Mouse (Mus musculus): ENCODE data around the gene Mettl7b. TPM values are rescaled to one million over a fixed set of nuclear protein-coding genes. Genes with fewer than 3 reads are reported as not detected.

Gene Mettl7b
- total RNA-seq, 1 experiment: 0.58 TPM

DNA sequence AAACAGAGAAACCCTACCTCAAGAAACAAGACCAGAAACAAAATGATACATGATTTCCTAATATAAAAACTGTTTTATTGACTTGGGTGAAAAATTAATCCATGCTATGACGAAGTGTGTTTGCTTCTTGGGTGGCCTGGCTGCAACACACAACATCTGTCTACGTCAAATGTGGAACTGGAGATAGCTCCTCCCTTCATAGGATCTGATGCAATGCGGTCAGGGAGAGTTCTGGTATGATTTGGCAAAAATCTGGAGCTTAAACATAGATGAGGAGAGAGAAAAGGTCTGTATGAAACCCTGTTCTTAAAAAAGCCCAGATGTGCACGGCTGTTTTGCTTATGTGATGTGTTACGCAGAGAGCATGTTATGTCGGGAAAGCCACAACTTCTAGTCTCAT is 5.1 kb upstream of the Mettl7b start:
- Histone ChIP-seq H3K4me3 (ENCODE audit: insufficient read depth in 1 of 2, low read depth in 1 of 2, low read length in 2 of 2, poor library complexity in 1 of 2, severe bottlenecking in 1 of 2) (no peak overlapping the region), H3K9me3 (ENCODE audit: control insufficient read depth, insufficient read depth, low read depth, low read length) (no peaks in the 10 kb centered on the region), H3K4me1 (ENCODE audit: control insufficient read depth in 2 of 2, insufficient read depth in 2 of 2, low read length in 2 of 2, poor library complexity in 1 of 2) (no peaks in the 10 kb centered on the region), H3K9ac (ENCODE audit: insufficient read depth, low read depth, low read length, poor library complexity, severe bottlenecking) (no peak overlapping the region), H3K36me3 (ENCODE audit: control insufficient read depth, insufficient read depth, low read length, poor library complexity, severe bottlenecking) (no peaks in the 10 kb centered on the region), H3K27ac (ENCODE audit: insufficient read depth, low read depth, low read length, poor library complexity, severe bottlenecking) (no peak overlapping the region)
- TF ChIP-seq MAFK (IDR thresholded peaks at IDR 0.05; ENCODE audit: insufficient read depth, low read depth, low read length): no peak
- no peak for TF ChIP-seq CHD2 (IDR thresholded peaks at IDR 0.05; ENCODE audit: low read depth, low read length)
- TF ChIP-seq ZC3H11A (IDR thresholded peaks at IDR 0.05; ENCODE audit: borderline replicate concordance, low read depth, low read length): no peak
- no peak for TF ChIP-seq HCFC1 (IDR thresholded peaks at IDR 0.05; ENCODE audit: borderline replicate concordance, insufficient read depth, low read length)
- TF ChIP-seq ZNF384 (IDR thresholded peaks at IDR 0.05; ENCODE audit: low read depth, low read length): no peak
- DNase-seq (ENCODE audit: low read depth, low spot score): no peak
- in situ Hi-C loops (cut with MboI; ENCODE audit: low sequenced_read_pairs in 2 of 2, unreplicated experiment in 2 of 2): no loop called here

DNA sequence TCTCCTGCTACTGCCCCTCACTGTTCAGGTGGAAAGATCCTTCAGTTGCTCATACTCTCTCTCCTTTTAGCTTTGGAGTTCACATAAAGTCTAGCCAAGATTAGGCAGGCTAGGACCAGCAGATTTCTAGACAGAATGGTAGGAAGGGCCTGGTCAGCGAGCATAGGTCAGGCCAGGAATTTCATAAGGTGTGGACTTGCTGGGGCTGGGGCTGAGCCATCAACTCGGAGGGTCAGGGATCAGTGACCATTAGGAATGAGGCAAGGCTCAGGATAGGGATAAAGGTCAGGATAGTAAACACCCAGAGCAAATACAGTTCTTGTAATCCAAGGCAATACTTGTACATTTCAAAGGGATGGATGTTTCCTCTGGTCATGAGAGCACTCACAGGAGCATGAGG is 4.2 kb upstream of the Mettl7b start:
- no peak for TF ChIP-seq HCFC1 (IDR thresholded peaks at IDR 0.05; ENCODE audit: borderline replicate concordance, insufficient read depth, low read length)
- TF ChIP-seq CHD2 (IDR thresholded peaks at IDR 0.05; ENCODE audit: low read depth, low read length): no peak
- no peak for TF ChIP-seq ZNF384 (IDR thresholded peaks at IDR 0.05; ENCODE audit: low read depth, low read length)
- no peak for TF ChIP-seq MAFK (IDR thresholded peaks at IDR 0.05; ENCODE audit: insufficient read depth, low read depth, low read length)
- TF ChIP-seq ZC3H11A (IDR thresholded peaks at IDR 0.05; ENCODE audit: borderline replicate concordance, low read depth, low read length): no peak

DNA sequence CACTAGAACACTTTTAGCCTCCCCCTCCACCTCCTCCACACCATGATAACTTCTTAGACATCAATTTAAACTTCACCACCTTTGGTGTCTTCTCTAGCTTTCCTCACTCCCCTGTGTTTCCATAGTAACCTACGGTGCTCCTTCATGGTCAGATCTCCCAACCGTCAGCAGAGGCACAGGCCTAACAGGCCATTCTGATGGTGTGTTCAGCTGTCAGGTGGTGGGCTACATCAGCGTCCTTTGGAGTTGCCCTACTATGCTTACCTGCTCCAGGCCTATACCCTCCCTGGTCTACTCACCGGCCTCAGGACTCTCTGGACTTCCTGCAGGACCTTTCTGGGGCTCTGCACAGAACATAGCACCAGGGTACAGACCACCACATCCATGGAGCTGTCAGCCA is 646 bp downstream of the Mettl7b start:
- no peaks in the 10 kb centered on the region for H3K36me3 ChIP-seq (ENCODE audit: control insufficient read depth, insufficient read depth, low read length, poor library complexity, severe bottlenecking)
- in situ Hi-C loops (cut with MboI; ENCODE audit: low sequenced_read_pairs in 2 of 2, unreplicated experiment in 2 of 2): no loop called here
- no peaks in the 10 kb centered on the region for H3K9me3 ChIP-seq (ENCODE audit: control insufficient read depth, insufficient read depth, low read depth, low read length)
- no peak overlapping the region for H3K9ac ChIP-seq (ENCODE audit: insufficient read depth, low read depth, low read length, poor library complexity, severe bottlenecking)
- H3K27ac ChIP-seq (ENCODE audit: insufficient read depth, low read depth, low read length, poor library complexity, severe bottlenecking): no peak overlapping the region
- TF ChIP-seq MAFK (IDR thresholded peaks at IDR 0.05; ENCODE audit: insufficient read depth, low read depth, low read length): no peak
- DNase-seq (ENCODE audit: low read depth, low spot score): no peak
- H3K4me3 ChIP-seq (ENCODE audit: insufficient read depth in 1 of 2, low read depth in 1 of 2, low read length in 2 of 2, poor library complexity in 1 of 2, severe bottlenecking in 1 of 2): no peak overlapping the region
- no peaks in the 10 kb centered on the region for H3K4me1 ChIP-seq (ENCODE audit: control insufficient read depth in 2 of 2, insufficient read depth in 2 of 2, low read length in 2 of 2, poor library complexity in 1 of 2)

More for the DNA sequence above, 4.2 kb upstream of the Mettl7b start:
- H3K36me3 ChIP-seq (ENCODE audit: control insufficient read depth, insufficient read depth, low read length, poor library complexity, severe bottlenecking): no peaks in the 10 kb centered on the region
- H3K4me1 ChIP-seq (ENCODE audit: control insufficient read depth in 2 of 2, insufficient read depth in 2 of 2, low read length in 2 of 2, poor library complexity in 1 of 2): no peaks in the 10 kb centered on the region
- H3K27ac ChIP-seq (ENCODE audit: insufficient read depth, low read depth, low read length, poor library complexity, severe bottlenecking): no peak overlapping the region
- DNase-seq (ENCODE audit: low read depth, low spot score): no peak
- no peak overlapping the region for H3K4me3 ChIP-seq (ENCODE audit: insufficient read depth in 1 of 2, low read depth in 1 of 2, low read length in 2 of 2, poor library complexity in 1 of 2, severe bottlenecking in 1 of 2)
- no peak overlapping the region for H3K9ac ChIP-seq (ENCODE audit: insufficient read depth, low read depth, low read length, poor library complexity, severe bottlenecking)
- no peaks in the 10 kb centered on the region for H3K9me3 ChIP-seq (ENCODE audit: control insufficient read depth, insufficient read depth, low read depth, low read length)
- in situ Hi-C loops (cut with MboI; ENCODE audit: low sequenced_read_pairs in 2 of 2, unreplicated experiment in 2 of 2): no loop called here

- Histone ChIP-seq H3K27ac (ENCODE audit: insufficient read depth, low read depth, low read length, poor library complexity, severe bottlenecking) (no peak overlapping the region), H3K9ac (ENCODE audit: insufficient read depth, low read depth, low read length, poor library complexity, severe bottlenecking) (no peak overlapping the region), H3K4me3 (ENCODE audit: insufficient read depth in 1 of 2, low read depth in 1 of 2, low read length in 2 of 2, poor library complexity in 1 of 2, severe bottlenecking in 1 of 2) (no peak overlapping the region), H3K36me3 (ENCODE audit: control insufficient read depth, insufficient read depth, low read length, poor library complexity, severe bottlenecking) (no peaks in the 10 kb centered on the region), H3K4me1 (ENCODE audit: control insufficient read depth in 2 of 2, insufficient read depth in 2 of 2, low read length in 2 of 2, poor library complexity in 1 of 2) (no peaks in the 10 kb centered on the region), H3K9me3 (ENCODE audit: control insufficient read depth, insufficient read depth, low read depth, low read length) (no peaks in the 10 kb centered on the region)
- in situ Hi-C loops (cut with MboI; ENCODE audit: low sequenced_read_pairs in 2 of 2, unreplicated experiment in 2 of 2): no loop called here
- DNase-seq (ENCODE audit: low read depth, low spot score): no peak
- TF ChIP-seq CHD2 (IDR thresholded peaks at IDR 0.05; ENCODE audit: low read depth, low read length) (no peak), ZNF384 (IDR thresholded peaks at IDR 0.05; ENCODE audit: low read depth, low read length) (no peak), MAFK (IDR thresholded peaks at IDR 0.05; ENCODE audit: insufficient read depth, low read depth, low read length) (no peak), HCFC1 (IDR thresholded peaks at IDR 0.05; ENCODE audit: borderline replicate concordance, insufficient read depth, low read length) (no peak), ZC3H11A (IDR thresholded peaks at IDR 0.05; ENCODE audit: borderline replicate concordance, low read depth, low read length) (no peak)
Observed at GRCm38 (mm10) chr10:128958340-128958739, 2.4 kb downstream of the Mettl7b start.

DNA sequence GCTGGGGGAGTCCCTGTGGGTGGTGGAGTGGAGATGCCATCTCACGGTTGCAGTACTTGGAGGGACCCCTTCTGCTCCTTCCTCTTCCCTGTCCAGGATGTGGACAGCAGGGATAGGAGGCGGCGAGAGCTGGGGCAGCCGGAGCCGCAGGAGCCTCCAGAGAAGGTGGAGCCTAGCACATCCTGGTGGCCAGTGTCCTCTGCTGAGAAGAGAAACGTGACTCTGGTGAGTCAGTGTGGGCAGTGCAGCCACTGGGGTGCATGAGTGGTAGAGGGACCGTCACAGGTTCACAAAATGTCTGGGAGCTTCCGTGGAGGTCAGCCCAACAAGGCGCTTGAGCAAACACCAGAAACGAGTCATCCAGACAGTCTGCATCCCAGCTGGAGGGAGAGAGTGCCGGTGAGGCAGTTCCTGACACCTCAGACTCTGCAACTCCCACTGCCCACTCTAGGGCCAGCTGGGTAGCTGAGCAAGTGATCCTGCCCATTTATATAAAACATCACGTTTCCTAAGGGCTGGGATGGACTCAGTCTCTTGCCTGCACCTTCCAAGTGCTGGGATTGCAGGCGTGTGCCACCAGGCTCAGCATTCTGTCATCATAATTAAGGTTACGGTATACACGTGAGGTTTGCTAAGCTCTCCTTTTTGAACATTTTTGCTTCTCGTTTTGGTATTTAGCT is 10.4 kb downstream of the Mettl7b start:
- H3K9ac ChIP-seq (ENCODE audit: insufficient read depth, low read depth, low read length, poor library complexity, severe bottlenecking): no peak overlapping the region
- H3K4me3 ChIP-seq (ENCODE audit: insufficient read depth in 1 of 2, low read depth in 1 of 2, low read length in 2 of 2, poor library complexity in 1 of 2, severe bottlenecking in 1 of 2): no peak overlapping the region

More for the DNA sequence above, 10.4 kb downstream of the Mettl7b start:
- Histone ChIP-seq H3K27ac (ENCODE audit: insufficient read depth, low read depth, low read length, poor library complexity, severe bottlenecking) (no peak overlapping the region), H3K36me3 (ENCODE audit: control insufficient read depth, insufficient read depth, low read length, poor library complexity, severe bottlenecking) (no peaks in the 10 kb centered on the region), H3K4me1 (ENCODE audit: control insufficient read depth in 2 of 2, insufficient read depth in 2 of 2, low read length in 2 of 2, poor library complexity in 1 of 2) (no peaks in the 10 kb centered on the region), H3K9me3 (ENCODE audit: control insufficient read depth, insufficient read depth, low read depth, low read length) (no peaks in the 10 kb centered on the region)
- no peak for TF ChIP-seq ZC3H11A (IDR thresholded peaks at IDR 0.05; ENCODE audit: borderline replicate concordance, low read depth, low read length)
- TF ChIP-seq MAFK (IDR thresholded peaks at IDR 0.05; ENCODE audit: insufficient read depth, low read depth, low read length): no peak
- TF ChIP-seq HCFC1 (IDR thresholded peaks at IDR 0.05; ENCODE audit: borderline replicate concordance, insufficient read depth, low read length): no peak
- no peak for TF ChIP-seq CHD2 (IDR thresholded peaks at IDR 0.05; ENCODE audit: low read depth, low read length)
- no peak for TF ChIP-seq ZNF384 (IDR thresholded peaks at IDR 0.05; ENCODE audit: low read depth, low read length)
- no peak for DNase-seq (ENCODE audit: low read depth, low spot score)
- in situ Hi-C loops (cut with MboI; ENCODE audit: low sequenced_read_pairs in 2 of 2, unreplicated experiment in 2 of 2): no loop called here
